ENCODE assay signal across 10 mouse cellular contexts in genomic region chr3:86040286-86041201, GRCm38 (mm10). TPM values are rescaled to one million over a fixed set of nuclear protein-coding genes. Genes with fewer than 3 reads are reported as not detected.
DNase-seq lines count a peak whose midpoint lies in the region; ATAC-seq and TF ChIP-seq lines count a peak whose summit lies in the region.
"Had no signal": no experiment of that assay in that cellular context is flagged by ENCODE, and none has a peak within 500 bp of the region (broad histone marks: within the 10 kb centered on the region; RNA-seq: fewer than 3 reads in every experiment).

No protein-coding gene starts in this region.

- peak overlapping the region; percentile 81 for H3K27ac ChIP-seq in gastrocnemius, adult 2 months
- peak overlapping the region; percentile 79 for H3K27ac ChIP-seq in intestine, embryonic 16.5 days (ENCODE audit: low read length)
- peak overlapping the region; percentile 39 for H3K27ac ChIP-seq in small intestine, adult 2 months (ENCODE audit: insufficient read depth, low read depth, low read length)
- H3K27ac ChIP-seq: liver, embryonic 13.5 days had no signal

- H3K4me1 ChIP-seq in lung, adult 2 months (ENCODE audit: control insufficient read depth, insufficient read depth, low read length), result peaks cover 18% of the 10 kb centered on the region
- H3K4me1 ChIP-seq in intestine, embryonic 16.5 days (ENCODE audit: control insufficient read depth, insufficient read depth, low read length), result peaks cover 18% of the 10 kb centered on the region
- H3K4me1 ChIP-seq in small intestine, adult 2 months (ENCODE audit: control insufficient read depth, insufficient read depth, insufficient read length, low read length), result no peaks in the 10 kb centered on the region

- no peaks in the 10 kb centered on the region for H3K27me3 ChIP-seq in intestine, embryonic 16.5 days (replicated peaks; ENCODE audit: control insufficient read depth, insufficient read depth, low read length)
- H3K27me3 ChIP-seq in small intestine, adult 2 months (ENCODE audit: control insufficient read depth, insufficient read depth, low read length), result no peaks in the 10 kb centered on the region
- H3K27me3 ChIP-seq: liver, embryonic 13.5 days had no signal

- intact Hi-C loops in gastrocnemius, adult 2 months (cut with DNase I), result no loop called here

- peak; percentile 80 for ATAC-seq in intestine, embryonic 16.5 days
- ATAC-seq in granulocyte monocyte progenitor cell, adult 5-6 weeks (replicated peaks; ENCODE audit: poor library complexity, severe bottlenecking), result no peak

- peak overlapping the region; percentile 25; the same call in 1 of the 2 replicates for H3K4me2 ChIP-seq in intestine, embryonic 16.5 days (ENCODE audit: low read depth, low read length)
- H3K4me2 ChIP-seq: liver, embryonic 13.5 days had no signal

- H3K4me3 ChIP-seq in lung, adult 2 months (replicated peaks; ENCODE audit: extremely low read depth, low read depth, low read length), result no peak overlapping the region
- H3K4me3 ChIP-seq in gastrocnemius, adult 2 months, result peak overlapping the region; percentile 63
- H3K4me3 ChIP-seq in intestine, embryonic 16.5 days (ENCODE audit: low read length), result peak overlapping the region; percentile 31
- H3K4me3 ChIP-seq in small intestine, adult 2 months (ENCODE audit: low read depth, low read length), result no peak overlapping the region
- H3K4me3 ChIP-seq: erythroblast, embryonic 14.5 days; liver, embryonic 13.5 days had no signal

- H3K36me3 ChIP-seq in intestine, embryonic 16.5 days (ENCODE audit: control insufficient read depth, insufficient read depth, low read length), result peaks cover 3% of the 10 kb centered on the region; the same call in 1 of the 2 replicates
- H3K36me3 ChIP-seq in small intestine, adult 2 months (ENCODE audit: control insufficient read depth, insufficient read depth, low read length), result peaks cover 18% of the 10 kb centered on the region

- peak overlapping the region; percentile 19; the same call in 1 of the 2 replicates for H3K9ac ChIP-seq in intestine, embryonic 16.5 days (ENCODE audit: low read depth, low read length)
- H3K9ac ChIP-seq: liver, embryonic 13.5 days had no signal

- no peaks in the 10 kb centered on the region; the same call in 1 of the 2 replicates for H3K9me3 ChIP-seq in intestine, embryonic 16.5 days (ENCODE audit: control insufficient read depth, low read length)
- H3K9me3 ChIP-seq: liver, embryonic 13.5 days had no signal

- no peak for TF ChIP-seq POLR2A in lung, adult 2 months (IDR thresholded peaks at IDR 0.05; ENCODE audit: borderline replicate concordance, extremely low read depth, low read depth, low read length)
- no peak for TF ChIP-seq POLR2A in small intestine, adult 2 months (IDR thresholded peaks at IDR 0.05; ENCODE audit: low read depth, low read length)

- DNase-seq in lung, adult 18-20 months, result peak; percentile 21 to 40
- no peak for DNase-seq in lung, adult 2 months
- DNase-seq in gastrocnemius, adult 2 months, result peak; percentile 49
- DNase-seq in embryo, embryonic 10.5 days (ENCODE audit: low spot score), result no peak
- no peak for DNase-seq in cerebellum, postnatal 14 days
- DNase-seq: liver, embryonic 13.5 days had no signal

- TF ChIP-seq CTCF in lung, adult 2 months (IDR thresholded peaks at IDR 0.05; ENCODE audit: insufficient read depth, low read length), result no peak
- no peak for TF ChIP-seq CTCF in gastrocnemius, adult 2 months (IDR thresholded peaks at IDR 0.05)
- no peak for TF ChIP-seq CTCF in small intestine, adult 2 months (IDR thresholded peaks at IDR 0.05; ENCODE audit: extremely low read depth, insufficient read length, insufficient replicate concordance, low read depth, low read length)

- WGBS in lung, adult 2 months, result 51% methylated on average over 14 of the region's 14 CpGs
- WGBS in intestine, embryonic 16.5 days, result 36% methylated on average over 14 of the region's 14 CpGs
- WGBS in small intestine, adult 2 months, result 77% methylated on average over 14 of the region's 14 CpGs

RNA-seq across cellular contexts. Expression of gene Prss48, which starts 38.3 kb away (rescaled TPM):
- polyA plus RNA-seq in lung, adult 2 months (2012; rRNA removed), result not detected in 2 replicates
- total RNA-seq in gastrocnemius, adult 2 months (2021), result not detected
- not detected in 2 replicates for polyA plus RNA-seq in intestine, embryonic 16.5 days (2015; fragmentation: Nextera tagmentation; extraction: Ambion mirVana)
- not detected in 2 replicates for polyA plus RNA-seq in small intestine, adult 2 months (2012; rRNA removed)
- not detected in 2 replicates for total RNA-seq in granulocyte monocyte progenitor cell, adult 5-6 weeks (2014; fragmentation: Nextera tagmentation)
- total RNA-seq in granulocyte monocyte progenitor cell, adult 5-6 weeks (2017), result not detected in 2 replicates
- polyA plus RNA-seq: erythroblast, embryonic 14.5 days; liver, embryonic 13.5 days had no signal

Comparison
In these comparisons a context has a peak if more than half of its experiments do, and no peak if none do; other contexts are left out.
1. DNase-seq: peak in lung, adult 18-20 months (2 of 2) and gastrocnemius, adult 2 months (single experiment); none in lung, adult 2 months (single experiment), embryo, embryonic 10.5 days (single experiment) and cerebellum, postnatal 14 days (0 of 2).
2. H3K4me3 ChIP-seq: peak in gastrocnemius, adult 2 months (single experiment) and intestine, embryonic 16.5 days (single experiment); none in lung, adult 2 months (single experiment) and small intestine, adult 2 months (single experiment).
3. Peak in every context shown above with its lines, with median percentiles within 50 percentile points of each other: H3K27ac ChIP-seq.